Mouse (Mus musculus) adrenal gland, adult (tissue): ENCODE measurements around the gene Fam221a.
"Not testable (repeated sequence)": the region's sequence is repeated elsewhere in the genome, so short reads cannot be mapped to it uniquely, and the experiment has no call there.

Experiments used
- DNase-seq, 2 experiments: peaks; one replicate each; pipeline ENCODE4 v3.0.0; 2022 to 2023; ENCODE audit warnings: low spot score in 1 of 2; ENCODE audit not compliant: inconsistent age in 2 of 2

The Fam221a gene

DNA sequence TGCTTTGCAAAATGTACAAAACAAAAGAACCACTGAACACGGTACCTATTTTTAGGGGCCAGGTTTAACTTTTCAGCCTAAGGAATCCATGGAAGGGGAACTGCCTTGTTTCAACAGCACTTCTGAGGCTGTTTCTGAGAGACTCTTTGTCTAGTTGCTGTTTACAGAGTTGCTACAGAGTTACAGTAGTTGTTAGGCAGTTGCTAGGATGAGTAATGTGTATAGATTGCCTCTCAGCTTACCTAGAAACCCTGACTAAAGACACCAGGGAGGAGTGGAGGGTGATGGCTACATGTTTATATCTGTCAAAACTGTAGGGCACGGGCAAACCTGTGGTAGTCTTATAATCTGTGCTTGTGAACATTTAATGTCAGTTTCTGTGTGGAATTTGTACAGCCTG is 6.4 kb downstream of the Fam221a start:
- no peak for DNase-seq

DNA sequence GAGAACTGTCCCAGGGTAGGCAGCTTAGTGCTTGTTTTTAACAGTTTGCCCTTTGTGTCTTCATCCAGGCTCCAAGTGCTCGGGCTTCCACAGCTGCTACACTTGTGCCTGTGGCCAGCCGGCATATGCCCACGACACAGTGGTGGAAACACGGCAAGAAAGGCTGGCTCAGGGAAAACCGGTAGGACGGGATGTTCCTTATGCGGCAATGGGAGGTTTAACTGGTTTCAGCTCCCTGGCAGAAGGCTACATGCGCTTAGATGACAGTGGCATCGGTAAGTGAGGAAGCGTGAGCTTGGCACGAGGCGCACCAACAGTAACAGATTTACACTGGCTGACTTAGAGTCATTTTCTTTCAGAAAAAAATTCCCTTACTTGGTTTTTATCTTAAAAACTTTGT is 10.8 kb downstream of the Fam221a start:
- no peak for DNase-seq

DNA sequence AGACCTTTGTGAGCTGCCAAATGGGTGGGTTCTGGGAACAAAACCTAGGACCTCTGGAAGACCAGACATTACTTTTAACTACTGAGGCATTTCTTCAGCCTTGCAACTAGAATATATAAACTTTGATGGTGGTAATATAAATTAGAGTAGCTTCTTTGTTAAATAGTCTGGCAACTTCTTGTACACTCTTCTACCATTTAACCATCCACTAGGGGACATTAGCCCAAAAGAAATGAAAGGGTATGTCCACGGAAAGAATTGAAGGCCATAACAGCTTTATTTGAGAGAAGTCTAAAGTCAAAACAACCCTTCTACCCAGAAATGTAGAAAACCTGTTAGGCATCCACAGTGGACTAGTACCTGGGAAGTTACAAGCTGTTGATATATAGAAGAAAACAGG is 26.7 kb downstream of the Fam221a start:
- DNase-seq: no peak

DNA sequence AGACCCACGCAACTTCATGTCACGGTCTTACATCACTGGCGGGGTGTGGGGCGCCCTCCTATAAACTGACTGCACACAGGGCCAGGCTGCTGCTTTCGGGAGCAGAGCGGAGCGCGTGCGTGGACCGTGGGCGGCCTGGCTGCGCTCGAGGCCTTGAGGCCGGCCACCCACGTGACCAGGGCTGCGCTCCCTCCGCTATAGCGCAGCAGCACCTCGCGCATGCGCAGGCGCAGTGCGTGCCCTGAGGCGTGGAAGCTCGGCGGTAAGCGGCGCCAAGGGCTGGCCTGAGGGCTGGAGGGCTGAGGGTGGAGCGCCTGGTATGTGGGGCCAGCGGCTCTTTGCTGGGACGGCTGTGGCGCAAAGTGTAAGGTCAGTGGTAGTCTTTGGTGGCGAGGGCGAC is 27.8 kb downstream of the Fam221a start, which contains the start of gene Stk31:
Stk31 (plus strand) TSS at position 289 of the 400 bp plus-strand sequence.
- DNase-seq: peak in 1 of 2 experiments; percentile 10

DNA sequence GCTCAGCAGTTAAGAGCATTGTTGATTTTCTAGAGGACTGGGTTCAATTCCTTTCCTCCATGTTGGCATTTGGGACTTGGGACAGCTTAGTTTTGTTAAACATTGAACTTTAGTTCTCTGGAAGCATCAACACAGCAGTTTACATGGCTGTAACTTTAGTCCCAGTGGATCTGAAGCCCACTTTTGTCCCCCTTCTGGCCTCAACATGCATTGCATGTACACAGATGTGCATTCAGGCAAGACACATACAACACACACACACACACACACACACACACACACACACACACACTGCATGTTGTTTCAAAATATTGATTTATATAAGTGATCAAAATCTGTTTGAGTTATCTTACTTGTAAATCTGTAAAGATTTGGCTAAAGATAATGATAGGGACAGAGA is 29.9 kb downstream of the Fam221a start:
- no peak for DNase-seq

DNA sequence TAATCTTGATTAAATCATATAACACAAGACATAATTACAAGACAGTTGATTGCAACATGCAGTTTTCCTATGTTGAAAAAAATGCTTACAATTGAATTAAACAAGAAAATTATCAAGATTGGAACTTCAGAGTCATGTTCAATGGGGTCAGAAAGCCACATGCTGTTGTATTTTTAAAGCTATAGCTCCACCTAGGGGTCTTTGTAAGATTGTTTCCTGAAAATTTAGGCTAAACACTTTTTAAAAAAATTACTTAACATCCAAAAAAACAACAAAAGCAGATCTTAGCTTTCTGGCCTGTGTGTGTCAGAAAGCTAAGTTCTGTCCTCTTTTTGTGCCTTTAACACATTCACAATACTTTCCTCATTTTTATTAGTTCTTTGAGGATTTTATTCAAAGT is 30.8 kb downstream of the Fam221a start:
- DNase-seq: peak in 1 of 2 experiments; percentile 35

DNA sequence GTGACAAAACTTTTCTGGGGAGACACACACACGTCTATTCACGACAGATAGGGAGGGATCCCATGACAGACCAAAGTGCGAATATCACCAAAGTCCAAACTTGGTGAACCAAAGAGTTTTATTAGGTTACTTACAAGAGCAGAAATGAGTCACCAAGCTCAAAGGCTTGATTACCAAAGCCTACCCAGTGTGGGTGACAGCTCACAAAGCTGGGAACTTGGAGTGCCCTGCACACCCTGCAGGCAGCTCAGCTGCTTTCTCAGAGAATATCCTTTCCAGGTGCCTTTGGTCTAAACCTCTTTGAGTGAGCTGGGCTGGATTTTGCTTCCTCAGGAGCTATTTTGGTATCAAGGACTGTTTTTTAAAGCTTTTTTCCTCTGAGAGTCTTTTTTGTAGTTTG is 43.3 kb downstream of the Fam221a start:
- DNase-seq: no peak

DNA sequence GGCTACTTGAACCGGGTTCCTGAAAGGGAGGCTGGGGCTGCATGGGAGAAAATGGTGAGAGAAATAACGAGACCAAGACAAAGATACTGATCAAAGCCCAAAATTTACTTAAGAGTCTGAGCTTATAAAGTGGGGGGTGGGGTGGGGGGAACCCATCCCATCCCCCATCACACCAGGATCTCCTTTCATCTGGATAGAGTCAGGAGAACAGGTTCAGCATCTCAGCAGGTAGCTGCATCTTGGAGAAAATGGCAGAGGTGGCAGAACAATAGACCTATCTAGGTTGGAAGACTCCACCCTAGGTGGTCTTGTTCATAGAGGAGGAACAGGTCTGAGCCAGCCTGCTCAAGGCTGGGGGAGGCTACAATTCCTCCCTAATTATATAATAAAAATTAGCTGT is 45.4 kb downstream of the Fam221a start:
- not testable (repeated sequence) for DNase-seq

DNA sequence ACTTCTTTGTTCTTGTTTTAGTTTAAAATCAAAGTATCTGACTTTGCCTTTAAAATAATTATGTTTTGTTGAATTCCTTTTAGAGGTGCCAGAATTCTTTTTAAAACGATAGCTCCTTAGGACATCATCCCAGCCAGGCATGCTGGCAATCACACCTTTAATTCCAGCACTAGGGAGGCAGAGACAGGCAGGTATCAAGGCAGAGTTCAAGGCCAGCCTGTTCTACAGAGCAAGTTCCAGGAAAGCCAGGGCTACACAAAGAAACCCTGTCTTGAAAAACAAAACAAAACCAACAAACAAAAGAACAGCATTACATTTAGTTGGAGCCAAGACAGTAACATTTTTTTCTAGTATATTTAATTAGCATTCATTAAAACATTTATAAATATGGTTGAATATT is 48.4 kb downstream of the Fam221a start:
- no peak for DNase-seq

DNA sequence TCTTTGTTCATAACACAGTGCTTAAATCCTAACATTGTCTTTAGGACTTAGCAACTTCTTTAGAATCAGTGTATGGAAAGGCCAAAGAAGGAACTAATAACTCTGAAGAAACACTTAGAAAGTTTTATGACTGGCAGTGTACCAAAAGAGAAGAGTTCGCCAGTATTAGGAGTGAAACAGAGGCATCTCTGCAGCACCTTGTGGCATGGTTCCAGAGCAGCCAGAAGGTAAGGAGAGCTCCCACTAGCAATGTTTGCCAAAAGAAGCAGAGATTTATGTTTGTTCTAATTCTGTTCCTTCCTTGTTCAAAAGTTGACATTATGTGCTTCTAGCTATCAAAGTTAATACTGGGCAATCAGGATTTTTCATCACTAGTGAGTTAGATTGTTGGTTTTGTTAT is 69.8 kb downstream of the Fam221a start:
- no peak for DNase-seq
